ENCODE assay signal across 8 mouse cellular contexts in the genomic region with DNA sequence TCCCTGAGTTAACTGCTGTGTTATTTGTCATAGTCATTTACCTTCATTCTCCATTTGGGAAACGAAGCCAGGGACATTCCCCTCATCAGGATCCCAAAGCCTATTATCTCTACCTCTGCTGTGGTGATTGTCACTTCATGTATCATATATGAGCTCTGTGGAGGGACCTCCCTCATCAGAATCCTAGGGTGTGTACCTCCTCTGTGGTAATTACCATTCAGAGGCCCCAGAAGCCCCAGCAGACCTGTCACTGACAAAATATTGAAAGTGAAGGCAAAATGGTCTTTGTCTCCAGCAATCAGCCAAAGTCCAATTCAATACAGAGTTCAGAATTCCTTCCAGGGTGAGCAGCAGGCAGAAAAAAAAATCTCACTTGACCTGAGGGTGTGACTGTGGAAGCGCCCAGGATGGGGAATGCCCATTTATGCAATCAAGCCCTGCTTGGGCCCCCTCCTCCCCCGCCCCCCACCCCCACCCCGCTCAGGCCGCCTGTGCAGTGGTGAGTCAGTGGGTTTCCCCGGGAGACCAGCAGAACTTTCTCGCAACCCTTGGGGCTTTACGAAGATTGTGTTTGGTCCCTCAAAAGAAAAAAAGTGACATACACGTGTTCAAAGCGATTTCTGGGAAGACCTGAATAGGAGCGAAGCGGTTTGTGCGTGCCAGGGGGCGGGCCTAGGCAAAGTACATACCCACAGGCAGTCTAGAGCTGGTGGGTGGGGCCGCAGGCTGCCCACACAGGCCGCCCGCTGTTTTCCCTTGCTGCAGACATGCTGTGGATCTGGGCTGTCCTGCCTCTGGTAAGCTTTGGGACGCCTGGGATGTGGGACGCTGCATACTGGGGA. TPM values are rescaled to one million over a fixed set of nuclear protein-coding genes. Genes with fewer than 3 reads are reported as not detected.
A peak's percentile ranks its signal among the peaks of the same experiment; 100 is the strongest.
DNase-seq lines count a peak whose midpoint lies in the region; ATAC-seq and TF ChIP-seq lines count a peak whose summit lies in the region.

A gene (plus strand): TSS at position 719 of the 842 bp plus-strand sequence.

- ATAC-seq in forebrain, embryonic 16.5 days, result peak; percentile 98

- intact Hi-C loops in heart, postnatal 36 days (cut with DNase I), result loop anchor here (5.0 kb wide), 1 partner anchor 37 kb away; no protein-coding TSS in a partner anchor

- peak within 1 kb of the TSS; percentile 86 for H3K4me2 ChIP-seq in forebrain, embryonic 16.5 days (ENCODE audit: low read length)

- H3K4me1 ChIP-seq in forebrain, embryonic 16.5 days (replicated peaks; ENCODE audit: control insufficient read depth, insufficient read depth, low read length), result peaks cover 12% of the 10 kb centered on the region
- peaks cover 37% of the 10 kb centered on the region for H3K4me1 ChIP-seq in thymus, adult 2 months (replicated peaks; ENCODE audit: control insufficient read depth, insufficient read depth, low read length)

- H3K36me3 ChIP-seq in forebrain, embryonic 16.5 days (ENCODE audit: control insufficient read depth, insufficient read depth), result no peaks in the 10 kb centered on the region
- no peaks in the 10 kb centered on the region for H3K36me3 ChIP-seq in thymus, adult 2 months (ENCODE audit: control insufficient read depth, insufficient read depth, low read length)

- peak; percentile 85 for DNase-seq in CD4-positive helper T cell, adult 2 months (ENCODE audit: low read depth, low spot score)
- peak; percentile 89 to 92 for DNase-seq in adrenal gland, postnatal 36 days
- DNase-seq in heart, postnatal 36 days, result peak; percentile 80 to 83
- peak; percentile 18 for DNase-seq in layer of hippocampus, adult 9-11 months
- peak; percentile 92 for DNase-seq in lung, postnatal 10 days
- DNase-seq in ovary, adult 18-20 months (ENCODE audit: low spot score), result peak; percentile 70
- DNase-seq in thymus, adult 2 months, result peak; percentile 87

- peak; percentile 93 for TF ChIP-seq POLR2A in thymus, adult 2 months (IDR thresholded peaks at IDR 0.05; ENCODE audit: control insufficient read depth, extremely low read depth, insufficient read depth, low read length, poor library complexity)

- TF ChIP-seq CTCF in thymus, adult 2 months (IDR thresholded peaks at IDR 0.05; ENCODE audit: borderline replicate concordance, control insufficient read depth, extremely low read depth, insufficient read depth, low read length, poor library complexity), result no peak

- no peaks in the 10 kb centered on the region for H3K9me3 ChIP-seq in forebrain, embryonic 16.5 days (ENCODE audit: control insufficient read depth, low read length)

- 2% methylated on average over 19 of the region's 19 CpGs for WGBS in forebrain, embryonic 16.5 days
- 8% methylated on average over 19 of the region's 19 CpGs for WGBS in thymus, adult 2 months

- peak within 1 kb of the TSS; percentile 44 for H3K9ac ChIP-seq in forebrain, embryonic 16.5 days (replicated peaks; ENCODE audit: low read depth, low read length)

- H3K27me3 ChIP-seq in forebrain, embryonic 16.5 days (replicated peaks; ENCODE audit: control insufficient read depth, insufficient read depth, low read length), result peaks cover 3% of the 10 kb centered on the region; the same call in 1 of the 2 replicates
- no peaks in the 10 kb centered on the region for H3K27me3 ChIP-seq in thymus, adult 2 months (ENCODE audit: control insufficient read depth, insufficient read depth, low read length)

- H3K4me3 ChIP-seq in forebrain, embryonic 16.5 days (replicated peaks; ENCODE audit: low read length), result peak within 1 kb of the TSS; percentile 44
- peak within 1 kb of the TSS; percentile 86 for H3K4me3 ChIP-seq in thymus, adult 2 months (ENCODE audit: control insufficient read depth, insufficient read depth, low read length)

- H3K27ac ChIP-seq in forebrain, embryonic 16.5 days (ENCODE audit: low read length), result no peak within 1 kb of the TSS
- H3K27ac ChIP-seq in thymus, adult 2 months (ENCODE audit: control insufficient read depth, insufficient read depth, low read length), result peak within 1 kb of the TSS; percentile 59

RNA-seq across cellular contexts. Expression of the gene that starts here (rescaled TPM):
- total RNA-seq in adrenal gland, postnatal 36 days (2021), result 10 to 100 TPM in 1 of 2 experiments, 1 to 10 TPM in 1; 9.0 to 15.0 TPM
- polyA plus RNA-seq in forebrain, embryonic 16.5 days (2015; fragmentation: Nextera tagmentation; extraction: Ambion mirVana), result 0.63 and 1.5 TPM in 2 replicates
- total RNA-seq in heart, postnatal 36 days (2021), result 10 to 100 TPM; 15.0 to 15.7 TPM
- 12.1 and 14.3 TPM in 2 replicates for polyA plus RNA-seq in thymus, adult 2 months (2012; rRNA removed)

Comparison
In these comparisons a context has a peak if more than half of its experiments do, and no peak if none do; other contexts are left out.
1. DNase-seq: peak in every context shown above with its lines; median percentile 92 in lung, postnatal 10 days; 90 in adrenal gland, postnatal 36 days; 87 in thymus, adult 2 months; 85 in CD4-positive helper T cell, adult 2 months; 82 in heart, postnatal 36 days; 70 in ovary, adult 18-20 months; 18 in layer of hippocampus, adult 9-11 months.